Mouse (Mus musculus) thymus, postnatal 14 days (tissue): ENCODE results near the gene Gm20431.
A peak's percentile ranks its signal among the peaks of the same experiment; 100 is the strongest.

ENCODE experiments used
- DNase-seq: peaks from one replicate; pipeline ENCODE4 v3.0.0; 2021

The Gm20431 gene

DNA sequence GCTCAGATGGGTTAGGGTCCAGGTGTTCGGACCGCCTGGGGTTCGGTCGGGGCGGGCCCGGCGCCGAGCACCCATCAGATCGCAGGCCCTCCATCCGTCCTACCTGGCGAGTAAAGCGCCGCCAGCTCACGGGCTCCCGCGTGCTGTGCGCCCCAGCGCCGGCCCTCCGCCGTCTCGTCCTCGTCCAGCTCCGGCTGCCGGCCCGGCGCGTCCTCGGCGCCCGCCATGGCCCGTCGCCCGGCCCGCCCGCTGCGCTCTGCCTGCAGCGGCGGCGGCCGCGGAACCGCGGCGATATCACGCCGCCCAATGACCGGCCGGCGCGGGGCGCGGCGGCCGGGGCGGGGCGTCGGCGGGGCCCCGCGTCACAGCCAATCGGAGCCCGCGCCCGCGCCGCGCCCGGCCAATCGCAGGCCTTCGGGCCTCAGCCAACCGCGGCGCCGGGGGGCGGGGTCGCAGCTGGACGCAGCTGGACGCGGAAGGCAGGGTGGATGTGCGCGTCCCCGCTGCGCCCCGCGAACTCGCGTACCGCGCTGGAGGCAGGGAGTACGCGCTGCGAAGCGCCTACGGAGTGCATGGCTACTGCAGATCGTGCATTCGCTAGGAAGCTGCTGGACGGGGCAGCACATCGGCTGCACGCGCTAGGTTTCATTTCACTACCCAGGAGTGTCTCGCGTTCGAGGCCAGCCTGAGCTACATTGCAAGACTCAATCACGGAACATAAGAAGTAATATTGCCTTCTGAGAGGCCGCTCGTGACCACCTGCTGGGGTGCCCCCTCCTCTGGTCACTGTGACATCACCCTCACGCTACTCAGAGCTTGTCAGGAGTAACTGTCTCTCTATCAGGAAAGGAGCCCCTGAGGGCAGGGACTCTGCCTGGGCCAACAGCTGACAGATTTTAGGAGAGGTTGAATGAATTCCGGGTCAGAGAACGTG lies at the start of gene Gm20431:
Gm20431 (minus strand) TSS at position 227 of the 934 bp plus-strand sequence.
- DNase-seq: peak; percentile 97

DNA sequence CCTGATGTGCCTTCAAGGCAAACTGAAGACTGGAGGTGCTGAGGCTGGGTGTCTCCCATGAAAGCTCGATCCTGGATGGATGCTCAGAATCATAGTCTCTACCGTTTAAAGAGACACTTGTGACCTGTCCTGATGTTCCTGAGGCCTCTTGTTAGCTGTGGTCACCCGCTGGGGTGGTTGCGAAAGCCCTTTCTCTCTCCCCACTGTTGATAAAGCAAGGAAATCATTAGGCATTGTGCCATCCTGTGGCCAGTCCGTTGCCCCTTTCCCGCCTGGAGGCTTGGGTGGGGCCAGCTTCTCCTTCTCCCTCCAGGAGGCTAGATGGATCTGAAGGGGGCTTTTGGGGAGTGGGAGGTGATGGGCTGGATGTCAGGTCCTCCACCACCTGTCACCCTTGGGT lies 49.3 kb upstream of the Gm20431 start:
- no peak for DNase-seq

DNA sequence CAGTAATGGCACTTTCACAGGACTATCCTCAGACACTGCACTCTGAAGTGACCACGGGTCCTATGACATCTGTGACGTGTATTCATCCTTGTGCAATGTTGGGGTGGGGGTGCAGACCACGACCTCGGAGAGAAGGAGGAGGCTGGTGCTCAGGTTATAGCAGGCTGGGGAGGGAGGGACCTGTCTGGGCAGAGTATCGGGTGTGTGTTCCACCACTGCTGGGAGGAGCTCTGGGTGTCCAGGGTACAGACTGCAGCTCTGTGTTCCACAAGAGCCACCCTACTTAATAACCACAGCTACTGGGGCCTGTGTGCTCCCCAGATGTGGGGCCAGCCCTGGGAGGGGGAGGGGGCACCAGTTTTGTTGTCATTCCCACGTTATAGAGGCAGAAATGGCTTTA lies 48.7 kb upstream of the Gm20431 start:
- DNase-seq: no peak

DNA sequence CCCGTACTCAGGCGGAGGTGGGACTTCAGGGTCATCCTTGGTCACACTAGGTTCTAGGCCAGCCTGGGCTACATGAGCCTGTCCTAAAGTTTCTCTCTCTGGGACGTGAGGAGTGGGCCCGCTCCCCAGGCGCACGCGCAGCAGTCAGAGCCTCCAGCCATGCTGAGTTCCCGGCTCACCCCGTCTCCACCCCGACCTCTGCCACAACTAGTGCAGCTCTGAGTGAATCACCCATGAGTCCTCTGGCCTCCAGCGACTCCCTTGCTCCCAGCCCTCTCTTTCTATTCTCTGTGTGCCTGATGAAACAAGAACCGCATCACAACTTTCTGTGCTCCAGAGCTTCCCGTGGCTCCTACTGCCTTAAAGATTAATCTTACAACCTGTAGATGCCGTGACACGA lies 47.1 kb upstream of the Gm20431 start:
- no peak for DNase-seq

DNA sequence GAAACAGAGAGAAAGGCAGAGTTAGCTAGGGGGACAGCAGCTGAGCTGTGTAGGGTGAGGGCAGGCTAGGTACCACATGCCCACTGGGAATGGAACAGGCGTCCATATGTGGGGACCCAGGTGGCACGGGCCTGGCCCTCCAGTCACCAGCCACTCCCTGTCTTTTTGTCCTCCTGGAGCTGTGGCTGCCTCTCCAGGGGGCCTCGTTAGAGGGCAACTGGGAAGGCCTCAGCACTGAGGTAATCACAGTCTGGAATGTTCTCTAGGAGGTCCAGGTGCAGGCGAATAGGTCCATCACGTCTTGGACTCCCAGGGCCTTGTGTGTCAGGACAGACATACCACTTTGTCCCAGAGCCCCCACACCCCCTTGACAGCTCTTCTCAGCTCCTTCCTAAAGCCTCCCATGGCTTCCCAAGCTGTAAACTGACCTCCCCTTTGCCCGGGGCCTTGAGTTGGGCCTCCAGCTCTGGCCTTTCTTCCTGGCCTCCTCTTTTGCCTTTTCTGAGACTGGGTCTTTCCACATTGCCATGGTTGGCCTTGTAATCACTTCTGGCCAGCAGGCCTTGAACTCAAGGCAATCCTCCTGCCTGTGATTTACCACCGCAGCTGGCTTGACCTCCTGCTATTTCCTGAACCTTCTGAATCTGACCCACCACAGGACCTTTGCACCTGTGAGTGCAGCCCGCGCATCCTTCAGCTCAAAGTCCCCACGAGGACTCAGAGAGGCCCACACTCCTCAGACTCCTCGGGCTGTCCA lies 45.1 kb upstream of the Gm20431 start:
- no peak for DNase-seq

DNA sequence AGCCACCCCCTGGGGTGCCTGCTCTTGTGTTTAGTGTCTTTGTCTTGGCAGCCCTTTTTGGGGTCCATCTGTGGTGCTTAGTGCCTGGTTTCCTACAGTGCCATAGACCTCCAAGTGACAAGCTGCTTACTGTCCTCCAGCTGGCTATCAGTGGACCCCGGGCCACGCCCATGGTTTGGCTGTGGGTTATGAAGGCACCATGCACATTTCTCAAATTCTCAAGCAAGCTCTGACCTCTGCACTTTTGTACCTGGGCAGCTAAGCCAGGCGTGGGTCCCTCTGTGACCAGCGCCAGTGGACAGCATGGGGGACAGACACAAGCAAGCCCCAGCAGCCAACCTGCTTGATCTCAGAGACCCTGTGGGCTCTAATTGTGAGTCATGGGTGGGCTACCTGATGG lies 43.1 kb upstream of the Gm20431 start:
- no peak for DNase-seq

DNA sequence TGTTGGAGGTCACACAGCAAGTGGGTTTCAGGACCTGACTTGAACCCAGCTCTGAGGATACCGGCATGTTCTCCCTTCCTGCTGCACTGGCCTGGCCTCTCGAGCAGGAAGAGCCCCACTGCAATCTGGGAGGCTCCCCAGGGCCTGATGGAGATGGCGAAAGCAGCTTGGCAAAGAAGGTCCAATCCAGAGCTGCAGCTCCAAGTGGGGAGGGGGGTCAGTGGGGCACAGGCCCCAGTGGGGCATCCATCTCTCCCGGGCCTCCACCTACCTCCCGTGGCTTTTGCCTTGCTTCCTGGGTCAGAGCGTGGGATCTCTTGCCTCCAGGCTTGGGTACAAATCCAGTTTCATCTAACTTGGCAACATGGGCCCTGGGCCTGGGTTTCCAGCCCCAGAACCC lies 40.8 kb upstream of the Gm20431 start:
- no peak for DNase-seq

DNA sequence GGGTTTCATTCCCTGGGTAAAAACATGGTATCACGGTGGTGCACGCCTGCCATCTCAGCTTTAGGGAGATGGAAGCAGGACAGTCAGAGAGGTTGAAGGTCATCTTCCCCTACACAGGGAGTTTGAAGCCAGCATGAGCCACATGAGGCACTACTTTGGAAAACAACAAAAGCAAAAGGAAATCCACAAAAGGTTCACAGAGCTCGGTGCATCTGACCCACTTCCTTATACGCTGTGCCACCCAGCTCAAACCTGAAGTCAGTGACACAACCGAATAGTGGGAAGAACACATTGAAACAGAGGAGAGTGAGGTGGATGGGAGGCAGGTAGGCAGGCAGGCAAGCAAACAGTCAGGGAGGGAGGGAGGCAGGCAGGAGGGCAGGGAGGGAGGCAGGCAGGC lies 40.2 kb upstream of the Gm20431 start:
- DNase-seq: no peak

DNA sequence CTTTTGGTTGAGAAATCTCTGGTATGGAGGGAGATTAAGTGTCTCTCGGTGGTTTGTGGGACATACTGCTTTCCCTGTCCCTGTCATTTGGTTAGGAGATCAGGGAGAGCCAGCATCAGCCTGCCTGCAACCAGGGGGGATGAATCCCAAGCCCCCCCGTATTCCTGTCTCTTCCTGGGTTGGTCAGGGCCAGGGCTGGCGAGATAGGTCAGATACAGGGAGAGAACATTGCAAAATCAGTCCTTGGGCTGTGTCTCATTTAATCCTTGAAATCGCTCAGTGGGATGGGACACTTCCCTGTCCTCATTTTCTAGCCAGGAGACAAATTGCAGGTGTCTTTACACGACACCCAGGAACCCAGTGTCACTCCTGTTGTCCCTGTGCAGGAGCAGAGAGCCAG lies 38.7 kb upstream of the Gm20431 start:
- DNase-seq: no peak

DNA sequence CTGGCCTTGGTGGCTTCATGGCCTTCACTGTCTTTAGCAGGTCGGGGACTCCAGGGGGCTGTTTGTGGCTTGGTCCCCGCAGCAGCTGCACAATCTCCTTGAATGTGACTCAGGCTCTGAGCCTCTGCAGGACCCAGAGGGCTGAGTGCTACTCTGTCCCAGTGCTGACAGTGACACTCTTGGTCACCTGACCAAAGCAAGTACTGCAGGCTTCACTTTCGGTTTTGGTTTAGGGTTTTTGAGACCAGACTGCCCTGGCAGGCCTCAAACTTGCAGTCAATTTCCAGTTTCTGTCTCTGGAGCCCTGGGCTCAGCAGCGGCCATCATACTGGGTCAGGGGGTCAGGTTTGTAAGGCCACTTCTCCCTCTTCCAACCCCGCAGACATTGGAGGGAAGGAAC lies 36.6 kb upstream of the Gm20431 start:
- peak; percentile 56 for DNase-seq

DNA sequence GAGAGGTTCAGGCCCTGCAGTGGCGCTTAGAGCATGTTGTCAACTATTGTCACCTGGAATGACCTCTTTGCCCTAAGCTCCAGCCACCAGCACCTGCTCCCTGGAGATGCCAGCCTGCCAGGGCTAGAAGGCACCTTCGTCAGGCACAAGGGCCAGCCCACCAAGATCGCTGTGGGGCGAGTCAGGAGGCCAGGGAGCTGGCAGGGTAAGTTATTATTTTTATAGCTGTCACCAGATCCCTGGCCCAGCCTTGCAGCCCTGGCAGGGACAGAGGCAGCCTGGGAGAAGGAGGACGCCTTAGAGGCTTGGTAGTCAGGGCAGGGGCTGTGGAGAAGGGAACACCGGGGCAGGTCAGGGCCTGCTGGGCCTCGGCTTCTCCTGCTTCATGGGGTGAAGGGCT lies 34.8 kb upstream of the Gm20431 start:
- DNase-seq: no peak

DNA sequence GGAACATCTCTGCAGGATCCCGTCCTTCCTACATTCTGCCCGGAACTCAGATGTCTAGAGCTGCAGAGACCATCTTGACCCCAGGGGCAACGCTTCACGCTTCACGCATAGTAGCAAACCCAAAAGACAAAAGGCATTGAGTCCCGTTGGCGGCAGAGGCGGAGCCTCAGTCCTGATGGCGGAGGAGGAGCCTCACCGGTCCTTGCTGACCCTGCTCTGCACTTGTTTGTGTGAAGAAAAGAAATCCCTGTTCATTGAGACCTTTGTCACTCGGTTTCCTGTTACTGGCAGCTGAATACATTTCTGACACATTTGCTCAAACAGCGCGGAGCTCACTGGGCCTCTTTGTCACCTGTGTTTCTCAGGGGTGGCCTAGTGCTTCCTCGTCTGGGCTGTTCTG lies 34.2 kb upstream of the Gm20431 start:
- DNase-seq: no peak

DNA sequence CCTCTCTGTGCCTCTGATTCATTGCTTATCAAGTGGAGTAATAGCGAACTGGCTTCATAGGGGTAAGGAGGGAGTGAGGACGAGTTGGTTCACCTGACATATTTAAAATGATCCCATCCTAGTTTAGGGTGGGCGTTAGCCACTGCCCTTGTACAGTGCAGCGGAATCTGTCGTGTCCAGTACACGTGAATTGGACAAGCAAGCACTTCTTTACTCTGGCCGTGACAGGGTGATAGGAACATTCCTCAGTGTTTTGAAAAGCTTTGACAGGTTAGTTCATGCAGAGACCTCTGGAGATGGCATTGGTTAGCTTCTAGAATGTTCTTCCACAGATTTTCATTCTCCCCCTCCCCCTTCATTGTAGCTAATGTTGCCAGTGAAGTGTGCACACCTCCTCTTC lies 33.7 kb upstream of the Gm20431 start:
- no peak for DNase-seq

DNA sequence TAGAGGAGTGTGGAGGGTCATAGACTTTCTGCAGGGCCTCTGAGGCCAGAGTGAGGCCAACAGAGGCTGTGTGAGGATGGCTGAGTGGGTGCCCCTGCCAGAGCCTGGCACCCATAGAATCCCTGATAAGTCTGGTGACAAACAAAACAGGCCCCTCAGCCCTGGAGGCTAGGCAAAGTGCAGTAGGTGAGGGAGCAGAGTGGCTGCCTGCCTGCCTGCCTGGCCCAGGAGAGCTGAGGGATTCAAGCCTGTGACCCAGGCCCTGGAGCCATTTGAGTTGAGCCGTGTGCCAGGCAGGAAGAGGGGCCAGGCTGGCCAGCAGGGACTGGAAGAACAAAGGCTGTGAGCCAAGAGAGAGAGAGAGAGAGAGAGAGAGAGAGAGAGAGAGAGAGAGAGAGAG lies 32.9 kb upstream of the Gm20431 start:
- DNase-seq: no peak

DNA sequence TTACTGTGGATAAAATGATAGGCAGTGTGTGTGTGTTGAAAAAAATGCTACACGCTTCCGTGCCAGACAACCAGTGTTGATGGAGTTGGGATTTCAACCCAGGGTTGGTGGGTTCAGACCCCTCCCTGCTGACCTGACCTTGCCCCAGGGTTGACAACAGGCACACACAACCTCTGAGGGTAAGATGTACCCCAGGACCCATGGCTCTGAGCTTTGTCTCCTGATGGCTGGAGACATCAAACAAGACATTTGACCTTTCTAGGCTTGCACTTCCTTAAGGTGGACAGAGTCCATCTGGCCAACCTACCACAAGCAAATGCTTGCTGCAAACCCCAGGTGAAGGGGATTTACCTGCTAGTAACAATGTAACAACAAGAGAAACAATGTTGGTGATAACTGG lies 32.2 kb upstream of the Gm20431 start:
- no peak for DNase-seq

DNA sequence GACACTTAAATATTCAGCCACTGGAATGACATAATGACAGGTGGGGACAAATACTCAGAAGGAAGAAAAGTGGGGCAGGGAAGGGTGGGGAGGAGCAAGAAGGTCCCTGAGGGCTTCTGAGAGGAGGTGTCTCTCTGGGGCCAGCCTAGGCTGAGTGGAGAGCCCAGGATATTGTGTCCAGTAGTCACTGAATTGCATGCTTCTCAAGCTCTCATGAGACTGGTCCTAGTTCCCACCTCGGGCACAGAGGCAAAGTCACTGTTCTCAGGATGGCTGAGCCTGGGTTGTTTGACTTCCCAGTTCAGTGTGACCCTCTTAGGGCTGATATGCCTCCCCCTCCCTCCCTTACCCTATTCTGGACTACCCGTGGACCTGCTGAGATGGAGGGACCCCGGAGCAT lies 31.5 kb upstream of the Gm20431 start:
- DNase-seq: no peak

DNA sequence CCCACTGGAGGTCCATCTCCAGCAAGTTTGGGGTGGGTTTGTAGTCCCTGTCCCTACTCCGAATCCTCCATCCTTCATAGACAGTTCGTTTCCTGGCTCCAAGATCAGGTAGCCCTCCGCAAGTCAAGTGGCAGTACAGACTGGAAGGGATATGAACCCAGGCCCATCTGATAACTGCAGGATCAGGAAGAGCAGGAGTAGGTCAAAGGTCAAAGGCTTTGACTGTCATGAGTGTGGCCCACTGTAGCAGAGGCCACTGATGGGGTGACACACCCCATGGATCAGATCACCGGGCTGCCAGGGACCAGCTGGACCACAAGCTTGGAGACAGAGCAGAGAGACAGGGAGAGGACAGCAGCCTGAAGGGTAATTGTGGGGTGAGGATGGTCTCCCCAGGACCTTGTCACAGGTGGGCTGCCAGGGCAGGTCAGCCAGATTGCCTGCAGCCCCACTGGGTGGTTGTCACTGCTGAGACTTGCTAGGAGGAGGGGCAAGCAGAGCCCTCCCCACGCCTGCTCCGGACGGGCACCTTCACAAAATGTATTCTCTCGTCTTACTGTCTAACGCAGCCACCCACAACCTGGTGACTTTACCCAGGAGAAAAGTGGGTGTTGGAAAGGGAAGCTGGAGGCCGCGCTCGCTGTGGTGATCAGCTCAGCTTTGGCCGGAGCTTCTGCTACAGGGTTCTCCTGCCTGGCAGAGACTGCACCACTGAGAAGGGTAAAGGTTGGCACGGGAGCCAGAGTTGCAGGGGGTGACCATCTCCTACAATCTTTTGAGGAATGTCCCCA lies 30.8 kb upstream of the Gm20431 start:
- no peak for DNase-seq

DNA sequence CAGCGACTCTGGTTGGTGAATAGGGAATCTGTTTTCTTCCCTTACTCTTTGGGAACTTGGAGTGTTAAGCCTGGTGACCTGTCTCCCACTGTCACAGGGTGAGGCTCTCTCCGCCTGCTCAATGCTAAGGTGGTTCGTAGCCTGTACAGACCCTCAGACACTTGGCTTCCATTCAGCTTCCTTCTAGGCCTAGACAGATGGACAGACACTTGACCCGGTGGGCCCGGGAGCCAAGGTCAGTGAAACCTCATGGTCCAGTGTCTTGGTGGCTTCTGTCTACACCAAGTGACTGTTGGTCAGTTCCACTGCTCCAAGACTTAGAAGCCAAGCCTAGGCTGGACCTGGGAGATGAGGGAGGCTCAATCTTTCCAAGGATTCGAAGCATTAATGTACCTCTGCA lies 30.1 kb upstream of the Gm20431 start:
- DNase-seq: no peak

DNA sequence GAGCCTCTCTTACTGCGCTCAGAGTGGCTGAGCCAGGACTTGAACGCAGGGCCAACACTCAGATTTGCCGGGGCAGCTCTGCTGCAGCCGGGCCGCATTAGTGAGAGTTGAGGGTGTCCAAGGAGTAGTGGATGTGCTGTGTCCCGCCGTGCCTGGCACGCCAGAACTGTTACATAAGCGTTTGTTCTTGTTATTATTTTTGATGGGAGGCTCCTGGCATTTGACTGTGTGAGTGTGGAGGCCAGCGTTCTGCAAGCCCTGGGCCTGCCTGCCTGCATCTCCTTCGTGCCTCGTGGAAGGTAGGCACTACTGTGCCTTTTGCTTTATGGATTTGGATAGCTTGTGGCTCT lies 29.6 kb upstream of the Gm20431 start:
- no peak for DNase-seq

DNA sequence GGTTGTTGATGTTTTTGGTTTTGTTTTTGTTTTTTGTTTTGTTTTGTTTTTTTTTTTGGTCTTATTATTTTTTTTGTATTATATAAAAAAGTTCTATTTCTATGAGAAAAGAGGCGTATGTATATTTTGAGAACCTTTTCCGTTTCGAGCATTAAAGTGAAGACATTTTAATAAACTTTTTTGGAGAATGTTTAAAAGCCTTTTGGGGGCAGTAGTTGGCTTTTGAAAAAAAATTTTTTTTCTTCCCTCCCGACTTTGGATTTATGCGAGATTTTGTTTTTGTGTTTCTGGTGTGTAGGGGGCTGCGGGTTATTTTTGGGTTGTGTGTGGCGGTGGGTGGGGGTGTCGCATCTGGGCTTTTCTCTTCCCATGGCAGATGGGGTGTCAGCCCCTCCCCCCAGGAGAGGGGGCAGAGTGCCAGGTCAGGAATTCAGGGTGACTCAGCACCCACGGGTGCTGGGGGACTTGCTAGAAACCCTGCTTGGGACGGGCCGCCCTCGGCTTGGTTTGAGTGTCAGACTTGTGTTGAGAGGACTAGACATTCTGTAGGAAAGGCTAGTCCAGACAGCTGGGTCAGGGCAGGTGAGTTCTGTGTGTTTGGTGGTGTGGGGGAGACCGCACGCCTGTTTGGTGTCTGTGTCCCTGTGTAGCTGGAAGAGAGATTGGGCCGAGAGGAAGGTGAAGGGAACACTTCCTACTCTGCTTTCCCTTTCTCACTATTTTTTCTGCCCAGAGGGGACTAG lies 29.1 kb upstream of the Gm20431 start:
- DNase-seq: peak; percentile 36

DNA sequence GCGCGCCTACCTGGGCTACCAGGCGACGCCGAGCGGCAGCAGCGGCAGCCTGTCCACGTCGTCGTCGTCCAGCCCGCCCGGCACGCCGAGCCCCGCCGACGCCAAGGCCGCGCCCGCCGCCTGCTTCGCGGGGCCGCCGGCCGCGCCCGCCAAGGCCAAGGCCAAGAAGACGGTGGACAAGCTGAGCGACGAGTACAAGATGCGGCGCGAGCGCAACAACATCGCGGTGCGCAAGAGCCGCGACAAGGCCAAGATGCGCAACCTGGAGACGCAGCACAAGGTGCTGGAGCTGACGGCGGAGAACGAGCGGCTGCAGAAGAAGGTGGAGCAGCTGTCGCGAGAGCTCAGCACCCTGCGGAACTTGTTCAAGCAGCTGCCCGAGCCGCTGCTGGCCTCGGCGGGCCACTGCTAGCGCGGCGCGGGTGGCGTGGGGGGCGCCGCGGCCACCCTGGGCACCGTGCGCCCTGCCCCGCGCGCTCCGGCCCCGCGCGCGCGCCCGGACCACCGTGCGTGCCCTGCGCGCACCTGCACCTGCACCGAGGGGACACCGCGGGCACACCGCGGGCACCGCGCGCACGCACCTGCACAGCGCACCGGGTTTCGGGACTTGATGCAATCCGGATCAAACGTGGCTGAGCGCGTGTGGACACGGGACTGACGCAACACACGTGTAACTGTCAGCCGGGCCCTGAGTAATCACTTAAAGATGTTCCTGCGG lies 28.4 kb upstream of the Gm20431 start, which contains the start of gene Tmem189:
Tmem189 (minus strand) TSS at position 322 of the 718 bp plus-strand sequence.
- peak; percentile 72 for DNase-seq
